Mouse (Mus musculus) myocyte (in vitro differentiated cells): ENCODE measurements around the gene Mybbp1a. TPM values are rescaled to one million over a fixed set of nuclear protein-coding genes. Genes with fewer than 3 reads are reported as not detected.

Experiments
- H3K27me3 ChIP-seq: one replicate; pipeline ENCODE4 v1.6.1; 2011; ENCODE audit not compliant: control insufficient read depth, insufficient read depth, insufficient read length
- H3K36me3 ChIP-seq: one replicate; pipeline ENCODE4 v1.6.1; 2011; ENCODE audit not compliant: control insufficient read depth, insufficient read depth
- H3K4me2 ChIP-seq: one replicate; pipeline ENCODE4 v1.6.1; 2011; ENCODE audit warnings: low read depth, control low read depth
- H3K4me3 ChIP-seq: one replicate; pipeline ENCODE4 v1.5.1; 2011; ENCODE audit warnings: mild to moderate bottlenecking, control low read depth, moderate library complexity
- H3K79me2 ChIP-seq: one replicate; pipeline ENCODE4 v1.6.1; 2011; ENCODE audit not compliant: control insufficient read depth, insufficient read depth
- H3ac ChIP-seq: one replicate; pipeline ENCODE4 v1.6.1; 2011; ENCODE audit not compliant: control insufficient read depth, insufficient read length
- CEBPB ChIP-seq: IDR thresholded peaks from 2 replicates; pipeline ENCODE4 v1.6.1; 2011; ENCODE audit warnings: mild to moderate bottlenecking, moderate library complexity; ENCODE audit not compliant: poor library complexity, insufficient read depth, severe bottlenecking
- E2F4 ChIP-seq: IDR thresholded peaks from one replicate; pipeline ENCODE4 v1.6.1; 2011; ENCODE audit warnings: mild to moderate bottlenecking, control low read depth, moderate library complexity; ENCODE audit not compliant: insufficient read depth
- MAX ChIP-seq: IDR thresholded peaks from one replicate; pipeline ENCODE4 v1.6.1; 2011; ENCODE audit warnings: low read depth, mild to moderate bottlenecking, control low read depth
- MYOD1 ChIP-seq, 3 experiments: IDR thresholded peaks; one replicate each; pipeline ENCODE4 v1.6.1; 2011; ENCODE audit warnings: control low read depth in 2 of 3, low read depth in 2 of 3, mild to moderate bottlenecking in 2 of 3, moderate library complexity in 1 of 3; ENCODE audit not compliant: insufficient read length in 2 of 3, control insufficient read depth in 1 of 3
- MYOG ChIP-seq, 3 experiments: IDR thresholded peaks; one replicate each; pipeline ENCODE4 v1.6.1; 2011; ENCODE audit warnings: control low read depth in 2 of 3, low read depth in 2 of 3, mild to moderate bottlenecking in 2 of 3; ENCODE audit not compliant: insufficient read length in 2 of 3, control insufficient read depth in 1 of 3, insufficient read depth in 1 of 3
- POLR2AphosphoS2 ChIP-seq: IDR thresholded peaks from one replicate; pipeline ENCODE4 v1.6.1; 2011; ENCODE audit warnings: low read depth, control low read depth; ENCODE audit not compliant: insufficient read length
- REST ChIP-seq: IDR thresholded peaks from one replicate; pipeline ENCODE4 v1.6.1; 2011; ENCODE audit warnings: mild to moderate bottlenecking, control low read depth, moderate library complexity; ENCODE audit not compliant: insufficient read depth, insufficient read length
- SRF ChIP-seq: IDR thresholded peaks from one replicate; pipeline ENCODE4 v1.6.1; 2011; ENCODE audit warnings: low read depth; ENCODE audit not compliant: control insufficient read depth, insufficient read length
- TCF12 ChIP-seq: IDR thresholded peaks from one replicate; pipeline ENCODE4 v1.6.1; 2011; ENCODE audit warnings: mild to moderate bottlenecking, control low read depth; ENCODE audit not compliant: poor library complexity, insufficient read depth, severe bottlenecking
- TCF3 ChIP-seq: IDR thresholded peaks from one replicate; pipeline ENCODE4 v1.6.1; 2011; ENCODE audit warnings: low read depth, control low read depth; ENCODE audit not compliant: insufficient read length
- USF1 ChIP-seq: IDR thresholded peaks from one replicate; pipeline ENCODE4 v1.6.1; 2011; ENCODE audit warnings: low read depth, mild to moderate bottlenecking, control low read depth, moderate library complexity
- polyA plus RNA-seq: library from polyadenylated mRNA; unstranded; fragments of >200 nt; fragmentation: generic; extraction: Trizol; gene quantifications from one replicate; pipeline ENCODE4 v1.2.1, GENCODE M21; 2012; ENCODE audit warnings: missing spikeins

Gene Mybbp1a
- polyA plus RNA-seq, 1 experiment: 138 TPM

GRCm38 (mm10) chr11:72497367-72497766 is 56.2 kb downstream of the Mybbp1a start:
- Histone ChIP-seq H3K79me2 (no peaks in the 10 kb centered on the region), H3ac (no peak overlapping the region), H3K27me3 (no peaks in the 10 kb centered on the region), H3K36me3 (no peaks in the 10 kb centered on the region), H3K4me3 (no peak overlapping the region), H3K4me2 (no peak overlapping the region)
- no peak for TF ChIP-seq POLR2AphosphoS2
- no peak for TF ChIP-seq E2F4
- TF ChIP-seq USF1: no peak
- no peak for TF ChIP-seq MYOG (IDR thresholded peaks at IDR 0.05; ENCODE audit: control insufficient read depth in 1 of 3, insufficient read depth in 1 of 3, insufficient read length in 2 of 3, low read depth in 2 of 3)
- TF ChIP-seq TCF3: no peak

GRCm38 (mm10) chr11:72500139-72500538 is 59.0 kb downstream of the Mybbp1a start:
- TF ChIP-seq MYOD1 (IDR thresholded peaks at IDR 0.05; ENCODE audit: control insufficient read depth in 1 of 3, insufficient read length in 2 of 3, low read depth in 2 of 3) (no peak), E2F4 (no peak), MAX (no peak), POLR2AphosphoS2 (no peak), USF1 (no peak), CEBPB (no peak), REST (no peak), SRF (no peak), MYOG (IDR thresholded peaks at IDR 0.05; ENCODE audit: control insufficient read depth in 1 of 3, insufficient read depth in 1 of 3, insufficient read length in 2 of 3, low read depth in 2 of 3) (no peak), TCF12 (no peak)
- Histone ChIP-seq H3K27me3 (no peaks in the 10 kb centered on the region), H3K4me3 (no peak overlapping the region), H3K4me2 (no peak overlapping the region), H3K36me3 (no peaks in the 10 kb centered on the region), H3K79me2 (no peaks in the 10 kb centered on the region), H3ac (no peak overlapping the region)

Other genes with a start within 250 kb of the Mybbp1a start
- gene Gm43951, start 234.5 kb upstream of the Mybbp1a start, polyA plus RNA-seq: 0.10 TPM
- gene 4933427D14Rik, start 233.9 kb upstream of the Mybbp1a start, polyA plus RNA-seq: 2.8 TPM
- gene Txndc17, start 233.8 kb upstream of the Mybbp1a start, polyA plus RNA-seq: 110 TPM
- gene Med31, start 225.8 kb upstream of the Mybbp1a start, polyA plus RNA-seq: 20.1 TPM
- gene Slc13a5, start 174.1 kb upstream of the Mybbp1a start, polyA plus RNA-seq: 0.72 TPM
- gene Xaf1, start 139.7 kb upstream of the Mybbp1a start, polyA plus RNA-seq: 5.9 TPM
- gene Fbxo39, start 126.9 kb upstream of the Mybbp1a start, polyA plus RNA-seq: 0.02 TPM
- not detected for gene Tekt1, start 78.9 kb upstream of the Mybbp1a start, polyA plus RNA-seq
- gene Smtnl2, start 29.6 kb upstream of the Mybbp1a start, polyA plus RNA-seq: 2.0 TPM
- not detected for gene Ggt6, start 5.8 kb upstream of the Mybbp1a start, polyA plus RNA-seq
- gene Spns2, start 48.5 kb downstream of the Mybbp1a start, polyA plus RNA-seq: 0.10 TPM
- gene Spns3, start 109.2 kb downstream of the Mybbp1a start, polyA plus RNA-seq: 0.02 TPM
- 13.2 TPM for gene Ube2g1, start 165.9 kb downstream of the Mybbp1a start, polyA plus RNA-seq
- gene Ankfy1, start 248.7 kb downstream of the Mybbp1a start, polyA plus RNA-seq: 16.7 TPM